Mouse (Mus musculus): ENCODE results near the gene Ttc9. TPM values are rescaled to one million over a fixed set of nuclear protein-coding genes. Genes with fewer than 3 reads are reported as not detected.

Ttc9 gene
- 0.64 TPM in 1 of 3 replicates, not detected in the others for total RNA-seq (2017)

- ATAC-seq (replicated peaks; ENCODE audit: insufficient number of reproducible peaks, low FRiP score, low TSS enrichment, poor library complexity, severe bottlenecking) = no peak
Measured at GRCm38 (mm10) chr12:81630915-81631660, at the start of gene Ttc9. Ttc9 (plus strand) TSS chr12:81631249.

DNA sequence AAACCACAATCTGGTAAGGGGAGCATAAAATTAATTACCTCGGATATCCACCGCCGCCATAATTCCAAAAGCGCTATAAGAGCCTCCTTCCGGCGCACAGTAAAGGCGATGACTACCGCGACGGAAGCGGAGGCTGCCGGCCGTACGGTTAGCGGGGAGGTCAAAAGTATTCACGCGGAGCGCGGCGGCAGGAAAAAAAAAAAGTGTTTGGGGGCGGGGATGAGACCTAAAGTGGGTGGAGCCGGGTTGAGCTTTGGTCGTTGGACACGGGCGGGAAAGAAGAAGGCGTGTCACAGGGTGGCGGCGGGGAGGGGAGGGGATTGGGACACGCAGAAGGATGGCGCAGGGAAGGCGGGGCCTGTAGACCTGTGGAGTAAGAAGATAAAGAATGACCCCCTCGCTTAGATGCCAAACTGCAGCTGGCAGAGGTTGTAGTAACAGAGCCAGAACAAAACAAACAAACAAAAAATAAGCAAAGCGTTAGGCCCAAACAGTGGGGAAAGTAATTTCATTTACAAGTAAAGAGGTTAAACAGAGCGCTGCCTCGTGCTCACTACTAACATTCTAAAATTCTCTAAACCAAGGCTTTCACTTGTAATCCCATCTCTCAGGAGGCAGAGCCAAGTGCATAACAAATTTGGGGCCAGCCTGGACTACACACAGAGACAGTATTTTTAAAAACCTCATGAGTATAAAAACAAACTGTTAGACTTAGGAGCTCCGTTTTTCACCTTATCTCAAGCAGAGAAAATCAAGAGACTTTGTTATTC lies 36.0 kb upstream of the Ttc9 start, which contains the start of gene Med6:
Gene Med6, minus strand, starts transcription at position 107 of the 770 bp plus-strand sequence.
- ATAC-seq (replicated peaks; ENCODE audit: insufficient number of reproducible peaks, low FRiP score, low TSS enrichment, poor library complexity, severe bottlenecking) = peak; percentile 98

GRCm38 (mm10) chr12:81596547-81597262 lies 34.3 kb upstream of the Ttc9 start:
- ATAC-seq (replicated peaks; ENCODE audit: insufficient number of reproducible peaks, low FRiP score, low TSS enrichment, poor library complexity, severe bottlenecking) = no peak

DNA sequence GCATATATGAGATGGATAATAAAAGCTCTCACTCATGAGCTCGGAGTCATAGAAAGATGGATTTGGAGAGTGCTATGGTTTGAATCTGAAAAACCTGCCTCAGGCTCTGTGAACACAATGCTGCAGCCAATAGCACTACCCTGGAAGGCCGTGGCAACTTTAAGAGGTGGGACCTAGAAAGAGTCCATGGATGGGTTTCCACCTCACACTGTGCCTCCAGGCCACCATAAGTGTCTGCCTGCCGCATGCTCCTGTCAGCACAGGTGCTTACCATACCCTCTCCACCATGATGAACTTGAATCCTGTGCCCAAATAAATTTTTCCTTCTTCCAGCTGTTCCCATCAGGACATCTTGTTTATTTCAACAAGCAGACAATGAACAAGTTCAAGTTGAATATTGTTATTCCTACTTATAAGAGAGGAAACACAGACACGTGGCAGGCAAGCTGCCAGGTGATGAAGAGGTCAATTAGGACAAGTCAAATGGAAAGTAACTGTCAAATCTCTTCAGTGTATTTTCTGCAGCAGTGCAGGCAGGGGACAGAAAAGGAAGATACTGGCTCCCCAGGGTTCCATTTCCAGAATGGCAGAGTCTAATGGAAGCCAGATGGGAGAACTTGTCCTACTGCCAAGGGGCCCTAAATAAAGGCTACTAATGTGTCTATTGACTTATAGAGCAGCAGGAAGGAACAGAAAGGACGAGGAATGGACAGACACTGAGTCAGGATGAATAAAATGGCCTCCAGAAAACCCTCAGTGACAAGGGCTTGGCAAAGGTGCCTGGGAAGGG lies 25.9 kb upstream of the Ttc9 start:
- ATAC-seq (replicated peaks; ENCODE audit: insufficient number of reproducible peaks, low FRiP score, low TSS enrichment, poor library complexity, severe bottlenecking) = no peak

DNA sequence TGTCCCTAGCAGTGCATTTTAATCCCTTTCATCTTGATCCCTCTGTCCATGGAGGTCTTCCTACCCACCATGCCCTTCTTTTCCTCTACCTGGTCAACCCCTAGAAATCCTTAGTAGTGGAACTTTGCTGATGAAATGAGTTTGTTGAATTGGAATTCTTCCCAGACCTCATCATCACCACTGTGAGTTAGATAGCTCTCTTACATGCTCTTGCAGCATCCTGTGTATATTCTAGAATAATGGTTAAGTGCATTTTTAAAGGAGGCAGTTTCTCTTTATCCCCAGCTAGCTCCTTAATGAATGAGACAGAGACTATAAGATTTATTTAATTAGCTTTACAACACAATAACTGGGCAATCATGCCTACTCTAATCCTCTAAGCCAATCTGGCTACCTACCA lies 21.6 kb upstream of the Ttc9 start:
- ATAC-seq (replicated peaks; ENCODE audit: insufficient number of reproducible peaks, low FRiP score, low TSS enrichment, poor library complexity, severe bottlenecking) = no peak

GRCm38 (mm10) chr12:81615807-81616206 lies 15.2 kb upstream of the Ttc9 start:
- no peak for ATAC-seq (replicated peaks; ENCODE audit: insufficient number of reproducible peaks, low FRiP score, low TSS enrichment, poor library complexity, severe bottlenecking)

DNA sequence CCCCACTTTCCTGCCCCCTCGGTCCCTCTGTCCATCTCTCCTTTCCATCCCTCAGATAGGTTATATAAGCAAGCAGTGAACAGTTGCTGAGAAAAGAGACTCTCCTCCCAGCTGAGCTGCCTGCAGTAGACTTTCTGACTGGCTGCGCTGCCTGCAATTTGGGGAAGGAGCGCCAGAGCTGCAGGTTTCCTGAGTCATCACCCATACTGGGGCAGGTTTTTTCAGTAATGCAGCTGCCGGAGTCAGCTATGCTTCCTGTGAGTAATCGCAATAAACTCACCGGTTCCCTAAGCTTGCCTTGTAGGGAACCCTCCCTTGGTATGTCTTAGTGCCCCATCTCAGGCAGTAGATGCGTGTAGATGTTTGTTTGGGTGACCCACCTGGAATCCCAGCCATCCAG lies 14.1 kb upstream of the Ttc9 start:
- ATAC-seq (replicated peaks; ENCODE audit: insufficient number of reproducible peaks, low FRiP score, low TSS enrichment, poor library complexity, severe bottlenecking) = no peak

- peak; percentile 80 for ATAC-seq (replicated peaks; ENCODE audit: insufficient number of reproducible peaks, low FRiP score, low TSS enrichment, poor library complexity, severe bottlenecking)
Measured at GRCm38 (mm10) chr12:81619302-81619701, 11.7 kb upstream of the Ttc9 start.

DNA sequence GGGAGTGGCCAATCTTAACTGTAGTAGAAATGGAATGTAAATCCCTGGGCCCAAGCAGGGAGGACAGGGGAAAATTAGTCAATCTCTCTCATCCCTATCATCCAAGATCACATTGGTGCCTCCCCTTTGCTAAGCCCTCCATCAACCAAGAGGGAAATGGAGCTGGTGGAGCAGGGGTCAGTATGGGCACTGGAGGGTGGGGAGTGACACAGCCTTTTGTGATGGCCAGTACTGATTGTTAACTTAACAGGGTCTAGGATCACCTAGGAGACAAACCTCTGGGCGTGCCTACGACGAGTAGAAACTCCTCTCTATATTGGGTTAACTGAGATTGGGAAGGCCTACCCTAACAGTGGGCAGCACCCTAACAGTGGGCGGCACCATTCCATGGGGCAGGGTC lies 7.7 kb upstream of the Ttc9 start:
- no peak for ATAC-seq (replicated peaks; ENCODE audit: insufficient number of reproducible peaks, low FRiP score, low TSS enrichment, poor library complexity, severe bottlenecking)

DNA sequence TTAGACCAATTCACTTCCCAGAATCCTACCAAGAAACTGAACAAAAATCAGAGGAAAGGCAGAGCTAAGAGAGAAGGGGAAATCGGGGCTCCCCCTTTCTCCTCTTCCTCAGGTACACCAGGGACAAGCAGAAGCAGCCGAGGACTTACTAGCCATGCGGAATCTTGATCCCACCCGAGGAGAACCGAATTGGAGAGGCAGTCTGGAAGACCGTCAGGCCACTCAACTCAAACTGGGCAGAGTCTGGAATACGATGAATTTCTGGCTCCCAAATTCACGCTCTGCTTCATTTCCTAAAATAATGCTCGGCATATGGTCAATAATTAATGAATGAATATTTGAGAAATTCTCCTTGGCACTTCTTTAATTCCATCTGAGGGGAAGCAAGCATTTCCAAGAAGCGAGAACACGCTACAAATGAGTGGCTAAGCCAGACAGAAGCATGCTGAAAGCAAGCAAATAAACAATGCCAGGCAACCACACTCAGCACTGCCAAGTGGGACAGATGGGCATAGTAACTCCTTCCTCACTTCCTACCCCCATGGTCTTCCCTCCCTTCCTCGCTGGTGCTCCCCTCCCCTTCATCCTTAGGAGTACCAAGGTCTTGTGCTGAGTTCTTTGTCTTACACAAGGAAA lies 4.7 kb upstream of the Ttc9 start:
- ATAC-seq (replicated peaks; ENCODE audit: insufficient number of reproducible peaks, low FRiP score, low TSS enrichment, poor library complexity, severe bottlenecking) = no peak

GRCm38 (mm10) chr12:81627426-81627825 lies 3.6 kb upstream of the Ttc9 start:
- ATAC-seq (replicated peaks; ENCODE audit: insufficient number of reproducible peaks, low FRiP score, low TSS enrichment, poor library complexity, severe bottlenecking) = no peak

GRCm38 (mm10) chr12:81628091-81628490 lies 3.0 kb upstream of the Ttc9 start:
- ATAC-seq (replicated peaks; ENCODE audit: insufficient number of reproducible peaks, low FRiP score, low TSS enrichment, poor library complexity, severe bottlenecking) = no peak

DNA sequence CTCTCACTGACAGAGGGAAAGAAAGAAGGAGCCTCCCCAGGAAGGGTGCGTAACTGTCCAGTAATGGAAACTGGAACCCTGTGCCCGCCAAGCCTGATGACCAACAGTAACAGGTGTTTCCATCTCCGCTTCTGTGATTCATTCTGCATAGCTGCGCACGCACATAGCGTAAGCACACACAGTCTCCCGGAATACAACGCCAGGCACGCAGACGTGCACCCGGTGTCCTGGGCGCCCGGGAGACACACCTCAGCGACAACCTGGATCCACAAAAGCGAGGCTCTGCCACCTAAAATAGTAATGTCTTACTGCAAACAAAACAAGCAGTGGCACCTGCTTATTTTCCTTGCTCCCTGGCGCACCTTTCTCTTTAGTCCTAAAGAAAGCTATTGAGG lies 532 bp upstream of the Ttc9 start:
- ATAC-seq (replicated peaks; ENCODE audit: insufficient number of reproducible peaks, low FRiP score, low TSS enrichment, poor library complexity, severe bottlenecking) = no peak

GRCm38 (mm10) chr12:81631661-81632401 lies 782 bp downstream of the Ttc9 start:
- no peak for ATAC-seq (replicated peaks; ENCODE audit: insufficient number of reproducible peaks, low FRiP score, low TSS enrichment, poor library complexity, severe bottlenecking)

DNA sequence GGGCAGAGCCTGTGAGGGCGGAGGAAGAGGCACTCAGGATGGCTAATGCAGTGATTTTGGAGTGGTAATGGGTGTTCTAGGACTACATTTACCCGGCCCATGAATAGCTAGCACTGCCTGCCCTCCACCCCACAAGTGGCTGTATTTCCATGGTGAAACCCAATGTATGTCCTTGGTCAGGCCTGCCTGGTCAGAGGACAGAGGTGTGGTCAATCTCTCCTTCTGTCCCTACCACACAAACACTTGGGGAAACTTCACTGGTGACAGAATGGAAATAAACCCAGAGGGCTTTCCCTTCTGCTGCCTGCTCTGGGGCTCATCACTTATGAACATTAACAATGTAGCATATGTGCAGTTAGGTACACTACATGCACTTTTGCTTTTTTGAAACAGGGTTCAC lies 2.2 kb downstream of the Ttc9 start:
- no peak for ATAC-seq (replicated peaks; ENCODE audit: insufficient number of reproducible peaks, low FRiP score, low TSS enrichment, poor library complexity, severe bottlenecking)

DNA sequence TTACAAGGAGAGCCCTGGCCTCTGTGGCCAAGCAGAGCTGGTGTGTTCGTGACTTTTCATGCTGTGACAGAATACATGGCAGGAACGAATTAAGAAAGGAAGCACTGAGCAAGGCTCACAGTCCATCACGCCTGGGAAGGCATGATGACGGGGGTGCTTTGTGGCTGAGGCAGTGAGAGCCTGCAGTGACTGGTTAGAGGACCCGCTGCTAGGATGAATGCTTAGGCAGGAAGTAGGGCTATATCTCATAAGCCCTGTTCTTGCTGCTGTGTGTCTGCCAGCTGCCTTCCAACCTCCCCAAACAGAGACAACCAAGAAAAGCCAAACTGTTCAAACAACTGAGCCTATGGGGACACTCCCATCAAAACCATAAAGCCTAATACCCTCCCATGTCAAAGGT lies 9.6 kb downstream of the Ttc9 start:
- no peak for ATAC-seq (replicated peaks; ENCODE audit: insufficient number of reproducible peaks, low FRiP score, low TSS enrichment, poor library complexity, severe bottlenecking)

GRCm38 (mm10) chr12:81642361-81643082 lies 11.5 kb downstream of the Ttc9 start:
- no peak for ATAC-seq (replicated peaks; ENCODE audit: insufficient number of reproducible peaks, low FRiP score, low TSS enrichment, poor library complexity, severe bottlenecking)
